Mouse (Mus musculus) myocyte (in vitro differentiated cells): ENCODE measurements around the gene 1700029P11Rik.

ENCODE experiments used
- E2F4 ChIP-seq: IDR thresholded peaks from one replicate; pipeline ENCODE4 v1.6.1; 2011; ENCODE audit warnings: mild to moderate bottlenecking, control low read depth, moderate library complexity; ENCODE audit not compliant: insufficient read depth
- MYOG ChIP-seq, 3 experiments: IDR thresholded peaks; one replicate each; pipeline ENCODE4 v1.6.1; 2011; ENCODE audit warnings: control low read depth in 2 of 3, low read depth in 2 of 3, mild to moderate bottlenecking in 2 of 3; ENCODE audit not compliant: insufficient read length in 2 of 3, control insufficient read depth in 1 of 3, insufficient read depth in 1 of 3
- POLR2A ChIP-seq: IDR thresholded peaks from one replicate; pipeline ENCODE4 v1.6.1; 2011; ENCODE audit warnings: low read depth, mild to moderate bottlenecking, control low read depth, moderate library complexity; ENCODE audit not compliant: insufficient read length
- POLR2AphosphoS2 ChIP-seq: IDR thresholded peaks from one replicate; pipeline ENCODE4 v1.6.1; 2011; ENCODE audit warnings: low read depth, control low read depth; ENCODE audit not compliant: insufficient read length
- SRF ChIP-seq: IDR thresholded peaks from one replicate; pipeline ENCODE4 v1.6.1; 2011; ENCODE audit warnings: low read depth; ENCODE audit not compliant: control insufficient read depth, insufficient read length
- TCF12 ChIP-seq: IDR thresholded peaks from one replicate; pipeline ENCODE4 v1.6.1; 2011; ENCODE audit warnings: mild to moderate bottlenecking, control low read depth; ENCODE audit not compliant: poor library complexity, insufficient read depth, severe bottlenecking
- USF1 ChIP-seq: IDR thresholded peaks from one replicate; pipeline ENCODE4 v1.6.1; 2011; ENCODE audit warnings: low read depth, mild to moderate bottlenecking, control low read depth, moderate library complexity

DNA sequence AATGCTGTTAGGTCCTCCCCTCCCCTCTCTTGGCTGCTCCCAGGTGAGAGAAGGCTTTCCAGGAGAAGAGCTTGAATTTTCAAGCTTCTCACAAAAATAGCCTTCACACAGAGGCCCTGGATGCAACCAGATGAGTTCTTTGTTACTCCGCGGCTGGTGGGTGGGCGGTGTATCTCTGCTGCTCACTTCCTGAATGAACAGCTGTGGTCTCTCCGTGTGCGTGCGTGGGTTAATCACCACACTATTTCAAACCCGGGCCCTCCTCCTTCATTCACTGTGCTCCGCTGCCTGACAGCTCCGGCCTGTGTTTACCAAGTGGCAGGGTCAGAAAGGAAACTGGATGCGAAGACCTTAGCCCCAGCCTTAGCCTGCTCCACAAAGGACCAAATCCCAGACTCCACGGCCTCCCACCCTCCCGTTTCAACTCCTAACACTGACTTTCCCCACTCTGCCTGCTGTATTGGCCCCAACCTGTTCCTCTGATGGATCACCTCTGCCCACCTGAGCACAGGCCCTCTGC is 47.3 kb upstream of the 1700029P11Rik start:
- TF ChIP-seq USF1 = no peak
- TF ChIP-seq POLR2A = peak; percentile 22
- peak; percentile 44 to 88 (median 74) for TF ChIP-seq MYOG (IDR thresholded peaks at IDR 0.05; ENCODE audit: control insufficient read depth in 1 of 3, insufficient read depth in 1 of 3, insufficient read length in 2 of 3, low read depth in 2 of 3)
- TF ChIP-seq SRF = no peak
- TF ChIP-seq TCF12 = no peak
- TF ChIP-seq POLR2AphosphoS2 = peak; percentile 30
- TF ChIP-seq E2F4 = no peak
